In genomic region chr15:7998095-7998494, GRCm38 (mm10) we compare ENCODE assay signal across 12 mouse cellular contexts.
"Had no signal": no experiment of that assay in that cellular context is flagged by ENCODE, and none has a peak within 500 bp of the region (broad histone marks: within the 10 kb centered on the region; RNA-seq: fewer than 3 reads in every experiment).

No protein-coding gene starts in this region.

- H3K9me3 ChIP-seq: limb, embryonic 13.5 days; midbrain, embryonic 15.5 days had no signal

- H3K4me1 ChIP-seq: midbrain, embryonic 15.5 days had no signal

- ATAC-seq: intestine, postnatal 0 days; midbrain, embryonic 15.5 days had no signal

- H3K36me3 ChIP-seq: limb, embryonic 13.5 days; midbrain, embryonic 15.5 days had no signal

- H3K4me2 ChIP-seq: limb, embryonic 13.5 days; midbrain, embryonic 11.5 days; midbrain, embryonic 15.5 days had no signal

- DNase-seq: kidney, adult 9 months; kidney, postnatal 10 days; kidney, postnatal 4 days; left cerebral cortex, postnatal 4 days; lung, adult 18-20 months; lung, postnatal 36 days; right cerebral cortex, postnatal 25 days had no signal

- H3K4me3 ChIP-seq: limb, embryonic 13.5 days; midbrain, embryonic 15.5 days had no signal

- H3K27ac ChIP-seq: limb, embryonic 13.5 days; liver, embryonic 14.5 days; midbrain, embryonic 15.5 days had no signal

- H3K9ac ChIP-seq: limb, embryonic 13.5 days; liver, embryonic 14.5 days; midbrain, embryonic 15.5 days had no signal

- H3K27me3 ChIP-seq: limb, embryonic 13.5 days; midbrain, embryonic 15.5 days had no signal
